Mouse (Mus musculus) testis, adult 2 months (tissue): ENCODE data around the gene Svip.

Source experiments
- CTCF ChIP-seq: fragments of 200-500 bp; IDR thresholded peaks from 2 replicates; pipeline ENCODE4 v1.5.1; 2012; ENCODE audit warnings: low read depth, mild to moderate bottlenecking, inconsistent platforms, low read length, moderate library complexity; ENCODE audit not compliant: control insufficient read depth, insufficient read depth, insufficient replicate concordance
- POLR2A ChIP-seq: fragments of 200-500 bp; IDR thresholded peaks from 2 replicates; pipeline ENCODE4 v1.6.1; 2012; ENCODE audit warnings: low read depth, mild to moderate bottlenecking, inconsistent platforms, low read length, moderate library complexity; ENCODE audit not compliant: control insufficient read depth

DNA sequence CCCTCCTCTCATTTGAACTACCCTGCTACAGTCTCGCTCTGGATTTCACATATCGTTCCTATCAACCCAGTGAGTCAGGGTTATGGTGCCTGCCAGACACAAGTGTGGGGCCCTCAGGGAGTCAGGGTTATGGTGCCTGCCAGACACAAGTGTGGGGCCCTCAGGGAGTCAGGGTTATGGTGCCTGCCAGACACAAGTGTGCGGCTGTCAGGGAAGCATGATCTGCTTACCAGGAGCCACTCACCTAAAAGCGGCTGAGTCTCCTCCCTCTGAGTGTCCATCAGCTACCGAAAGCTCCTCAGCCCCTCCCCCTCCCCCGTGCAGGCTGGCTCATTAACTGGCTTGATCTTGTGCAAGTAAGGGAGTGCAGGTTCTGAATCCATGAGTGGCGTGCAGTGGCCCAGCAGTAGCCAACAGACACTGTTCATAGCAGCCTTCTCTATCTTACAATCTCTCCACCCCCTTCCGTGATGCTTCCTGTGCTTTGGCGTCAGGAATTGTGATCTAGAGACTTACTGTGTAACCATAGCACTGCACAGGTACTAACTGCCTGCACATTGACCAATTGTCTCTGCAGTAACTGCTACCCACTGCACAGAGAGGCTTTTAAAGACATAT is 50.3 kb downstream of the Svip start:
- no peak for TF ChIP-seq CTCF
- TF ChIP-seq POLR2A, result no peak
